Mouse (Mus musculus) ES-E14 (cell line): ENCODE data around the gene Ddx55. TPM values are rescaled to one million over a fixed set of nuclear protein-coding genes. Genes with fewer than 3 reads are reported as not detected.

Source experiments
- DNase-seq: peaks from one replicate; pipeline ENCODE4 v3.0.0-alpha.2; 2013; ENCODE audit warnings: low read depth, low spot score
- H3K27ac ChIP-seq: 2 replicates; pipeline ENCODE4 v1.5.1; 2012; ENCODE audit warnings: low read depth, mild to moderate bottlenecking, low read length, moderate library complexity, mixed read lengths; ENCODE audit not compliant: poor library complexity, insufficient read depth, severe bottlenecking
- H3K36me3 ChIP-seq: 2 replicates; pipeline ENCODE4 v1.6.1; 2012; ENCODE audit warnings: mild to moderate bottlenecking, low read length, moderate library complexity, mixed read lengths; ENCODE audit not compliant: control insufficient read depth, poor library complexity, insufficient read depth, severe bottlenecking
- H3K4me1 ChIP-seq, 2 experiments: fragments of 150-350 bp in 1 of 2; sonication (generic) in 1 of 2; 2 replicates each; pipeline ENCODE4 v1.6.1; 2012; ENCODE audit warnings: low read length in 2 of 2, mild to moderate bottlenecking in 1 of 2, mixed read lengths in 1 of 2; ENCODE audit not compliant: control insufficient read depth in 2 of 2, insufficient read depth in 2 of 2, poor library complexity in 1 of 2
- H3K4me3 ChIP-seq, 2 experiments: fragments of 150-350 bp in 1 of 2; sonication (generic) in 1 of 2; 2 replicates each; pipeline ENCODE4 v1.5.1; 2012; ENCODE audit warnings: low read length in 2 of 2, low read depth in 1 of 2, mild to moderate bottlenecking in 1 of 2, mixed read lengths in 1 of 2; ENCODE audit not compliant: insufficient read depth in 1 of 2, poor library complexity in 1 of 2, severe bottlenecking in 1 of 2
- H3K9ac ChIP-seq: 2 replicates; pipeline ENCODE4 v1.6.1; 2012; ENCODE audit warnings: low read depth, mild to moderate bottlenecking, low read length, mixed read lengths; ENCODE audit not compliant: poor library complexity, insufficient read depth, severe bottlenecking
- H3K9me3 ChIP-seq: fragments of 150-350 bp; sonication (generic); 2 replicates; pipeline ENCODE4 v1.6.1; 2012; ENCODE audit warnings: low read depth, mild to moderate bottlenecking, low read length; ENCODE audit not compliant: control insufficient read depth, insufficient read depth
- CHD2 ChIP-seq: IDR thresholded peaks from 2 replicates; pipeline ENCODE4 v1.6.1; 2014; ENCODE audit warnings: mild to moderate bottlenecking, low read depth, low read length, inconsistent platforms
- HCFC1 ChIP-seq: IDR thresholded peaks from 2 replicates; pipeline ENCODE4 v1.6.1; 2012; ENCODE audit warnings: low read length, inconsistent platforms, borderline replicate concordance; ENCODE audit not compliant: insufficient read depth
- MAFK ChIP-seq: IDR thresholded peaks from 2 replicates; pipeline ENCODE4 v1.6.1; 2014; ENCODE audit warnings: mild to moderate bottlenecking, low read depth, low read length, inconsistent platforms; ENCODE audit not compliant: insufficient read depth
- ZC3H11A ChIP-seq: IDR thresholded peaks from 2 replicates; pipeline ENCODE4 v1.6.1; 2012; ENCODE audit warnings: low read depth, mild to moderate bottlenecking, inconsistent platforms, low read length, borderline replicate concordance
- ZNF384 ChIP-seq: IDR thresholded peaks from 2 replicates; pipeline ENCODE4 v1.6.1; 2012; ENCODE audit warnings: low read depth, low read length, inconsistent platforms
- in situ Hi-C, 2 experiments: fragments of 600-800 bp; cut with MboI; formaldehyde crosslinking; loops; one replicate each; pipeline ENCODE4 v1.15.1; 2025; ENCODE audit warnings: low sequenced_read_pairs in 2 of 2, inconsistent platforms in 1 of 2; ENCODE audit not compliant: unreplicated experiment in 2 of 2
- total RNA-seq: library from RNA; depleted of rRNA; stranded (reverse); fragments of 300-350 nt; gene quantifications from 2 replicates; pipeline ENCODE4 v1.2.3, GENCODE M21; 2012

Gene Ddx55
- total RNA-seq, 1 experiment = 22.8 TPM

DNA sequence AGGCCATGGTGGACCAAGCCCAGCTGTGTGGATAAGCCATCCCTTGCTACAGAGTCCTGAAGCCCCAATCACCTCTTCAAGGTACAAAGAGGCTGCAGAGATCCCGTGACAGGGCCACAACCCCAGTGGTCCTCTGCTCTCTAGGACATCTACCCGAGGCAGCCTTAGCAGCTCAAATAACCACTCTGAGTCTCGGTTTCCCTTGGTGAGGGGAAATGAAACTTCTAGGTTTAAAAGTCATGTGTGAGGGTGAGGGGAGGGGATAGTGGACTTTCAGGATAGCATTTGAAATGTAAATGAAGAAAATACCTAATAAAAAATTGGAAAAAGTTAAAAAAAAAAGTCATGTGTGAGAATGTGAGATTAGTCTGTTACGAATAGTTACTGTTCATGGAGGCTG is 31.1 kb upstream of the Ddx55 start:
- peaks cover 4% of the 10 kb centered on the region; the same call in 1 of the 2 replicates for H3K36me3 ChIP-seq
- no peak for DNase-seq
- no peak overlapping the region for H3K4me3 ChIP-seq
- no peaks in the 10 kb centered on the region for H3K4me1 ChIP-seq
- no peak overlapping the region for H3K27ac ChIP-seq
- H3K9ac ChIP-seq = no peak overlapping the region
- TF ChIP-seq ZNF384 (no peak), ZC3H11A (no peak), HCFC1 (no peak), CHD2 (no peak), MAFK (no peak)
- in situ Hi-C loops = no loop called here
- H3K9me3 ChIP-seq = no peaks in the 10 kb centered on the region

DNA sequence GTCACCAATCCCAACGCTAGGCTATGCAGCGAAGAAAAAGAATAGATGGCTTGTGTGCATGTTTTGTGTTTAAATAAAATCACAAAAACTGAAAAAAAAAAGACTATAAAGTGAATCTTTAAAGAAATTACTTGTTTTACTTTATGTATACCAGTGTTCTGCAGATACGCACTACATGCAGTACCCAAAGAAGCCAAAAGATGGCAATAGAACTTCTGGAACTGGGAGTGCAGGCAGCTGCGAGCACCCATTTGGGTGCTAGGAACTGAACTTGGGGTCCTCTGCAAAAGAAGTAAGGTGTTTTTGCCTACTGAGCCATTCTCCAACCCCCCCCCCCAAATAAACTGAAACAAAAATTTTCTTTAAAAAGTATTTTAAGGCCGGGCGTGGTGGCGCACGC is 29.6 kb upstream of the Ddx55 start:
- TF ChIP-seq CHD2 (no peak), ZNF384 (no peak), ZC3H11A (no peak), HCFC1 (no peak), MAFK (no peak)
- H3K36me3 ChIP-seq = peaks cover 4% of the 10 kb centered on the region; the same call in 1 of the 2 replicates
- in situ Hi-C loops = no loop called here

DNA sequence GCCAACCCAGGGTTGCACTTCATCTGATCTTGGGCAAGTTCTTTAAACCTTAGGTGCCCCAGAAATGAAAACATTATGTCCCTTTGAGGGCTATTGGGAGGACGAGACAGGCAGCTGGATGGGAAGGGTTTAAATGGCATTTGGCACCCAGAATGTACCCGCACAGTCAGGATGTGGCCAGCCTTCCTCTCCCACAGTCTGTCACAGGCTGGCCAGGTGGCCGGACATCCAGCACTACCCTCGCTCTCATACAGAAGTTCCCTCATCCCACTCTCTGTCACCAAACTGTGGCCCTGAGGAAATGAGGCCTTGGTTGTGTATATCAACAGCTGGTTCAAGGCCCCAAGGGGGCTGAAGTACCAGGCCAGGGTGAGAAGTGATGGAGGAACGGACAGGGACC is 27.7 kb upstream of the Ddx55 start:
- peaks cover 4% of the 10 kb centered on the region; the same call in 1 of the 2 replicates for H3K36me3 ChIP-seq

More for the DNA sequence above, 29.6 kb upstream of the Ddx55 start:
- DNase-seq = no peak
- Histone ChIP-seq H3K9ac (no peak overlapping the region), H3K27ac (no peak overlapping the region), H3K4me3 (no peak overlapping the region), H3K9me3 (no peaks in the 10 kb centered on the region), H3K4me1 (peaks cover 0 to under 1% of the 10 kb centered on the region in 2 experiments; a peak in 1 of 4 replicates)

DNA sequence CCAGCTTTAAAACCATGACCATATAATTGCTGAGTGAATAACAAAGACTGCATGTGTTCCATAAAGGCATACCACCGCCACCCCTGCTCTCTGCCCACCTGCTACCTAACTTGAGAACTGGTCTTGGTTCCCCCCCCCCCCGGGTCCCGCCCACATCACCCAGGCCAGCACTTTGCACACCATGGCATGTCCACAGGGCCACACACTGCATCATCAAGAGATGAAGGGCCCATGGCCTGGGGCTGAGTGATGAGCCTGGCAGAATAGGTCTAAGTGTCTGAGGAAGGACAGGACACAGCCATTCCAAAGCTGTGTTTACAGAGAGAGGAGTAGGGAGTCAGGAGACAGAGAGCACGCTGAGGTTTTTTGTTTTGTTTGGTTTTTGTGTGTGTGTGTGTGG is 24.3 kb upstream of the Ddx55 start:
- Histone ChIP-seq H3K4me1 (peaks cover 4 to 11% of the 10 kb centered on the region in 2 experiments; a peak in 3 of 4 replicates), H3K9ac (no peak overlapping the region), H3K36me3 (no peaks in the 10 kb centered on the region), H3K27ac (no peak overlapping the region), H3K4me3 (no peak overlapping the region), H3K9me3 (no peaks in the 10 kb centered on the region)
- no peak for DNase-seq
- in situ Hi-C loops = no loop called here
- TF ChIP-seq CHD2 (no peak), MAFK (no peak), ZNF384 (no peak)

More for the DNA sequence above, 27.7 kb upstream of the Ddx55 start:
- in situ Hi-C loops = no loop called here
- TF ChIP-seq HCFC1 (no peak), ZC3H11A (no peak), CHD2 (no peak), ZNF384 (no peak), MAFK (no peak)
- Histone ChIP-seq H3K4me3 (no peak overlapping the region), H3K4me1 (peaks cover 4 to 9% of the 10 kb centered on the region in 2 experiments; a peak in 3 of 4 replicates), H3K9me3 (no peaks in the 10 kb centered on the region), H3K27ac (no peak overlapping the region), H3K9ac (no peak overlapping the region)
- DNase-seq = no peak

DNA sequence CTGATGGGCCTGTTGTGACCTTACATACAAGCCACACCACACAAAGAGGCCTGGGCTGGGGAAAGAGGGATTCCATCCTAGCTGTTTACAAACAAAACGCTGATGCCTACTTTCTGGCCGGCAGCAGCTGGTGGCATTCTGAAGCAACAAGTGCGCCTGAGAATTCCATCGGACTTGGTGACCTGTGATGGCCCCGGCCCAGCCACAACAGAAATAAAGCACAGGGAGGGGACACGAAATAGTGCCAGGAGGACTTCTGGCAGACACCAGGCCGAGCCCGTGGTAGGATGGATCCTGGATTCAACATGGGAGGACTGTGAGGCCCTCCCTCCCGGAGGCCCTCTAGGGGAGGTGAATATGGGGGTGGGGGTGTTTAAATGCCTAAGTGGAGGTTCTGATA is 23.9 kb upstream of the Ddx55 start:
- peaks cover 4 to 11% of the 10 kb centered on the region in 2 experiments; a peak in 3 of 4 replicates for H3K4me1 ChIP-seq
- no peaks in the 10 kb centered on the region for H3K9me3 ChIP-seq
- H3K9ac ChIP-seq = no peak overlapping the region
- TF ChIP-seq HCFC1 (no peak), MAFK (no peak), CHD2 (no peak)
- in situ Hi-C loops = no loop called here
- H3K27ac ChIP-seq = no peak overlapping the region
- no peaks in the 10 kb centered on the region for H3K36me3 ChIP-seq
- no peak overlapping the region for H3K4me3 ChIP-seq
- no peak for DNase-seq
